ENCODE assay signal across 8 mouse cellular contexts in the genomic region with DNA sequence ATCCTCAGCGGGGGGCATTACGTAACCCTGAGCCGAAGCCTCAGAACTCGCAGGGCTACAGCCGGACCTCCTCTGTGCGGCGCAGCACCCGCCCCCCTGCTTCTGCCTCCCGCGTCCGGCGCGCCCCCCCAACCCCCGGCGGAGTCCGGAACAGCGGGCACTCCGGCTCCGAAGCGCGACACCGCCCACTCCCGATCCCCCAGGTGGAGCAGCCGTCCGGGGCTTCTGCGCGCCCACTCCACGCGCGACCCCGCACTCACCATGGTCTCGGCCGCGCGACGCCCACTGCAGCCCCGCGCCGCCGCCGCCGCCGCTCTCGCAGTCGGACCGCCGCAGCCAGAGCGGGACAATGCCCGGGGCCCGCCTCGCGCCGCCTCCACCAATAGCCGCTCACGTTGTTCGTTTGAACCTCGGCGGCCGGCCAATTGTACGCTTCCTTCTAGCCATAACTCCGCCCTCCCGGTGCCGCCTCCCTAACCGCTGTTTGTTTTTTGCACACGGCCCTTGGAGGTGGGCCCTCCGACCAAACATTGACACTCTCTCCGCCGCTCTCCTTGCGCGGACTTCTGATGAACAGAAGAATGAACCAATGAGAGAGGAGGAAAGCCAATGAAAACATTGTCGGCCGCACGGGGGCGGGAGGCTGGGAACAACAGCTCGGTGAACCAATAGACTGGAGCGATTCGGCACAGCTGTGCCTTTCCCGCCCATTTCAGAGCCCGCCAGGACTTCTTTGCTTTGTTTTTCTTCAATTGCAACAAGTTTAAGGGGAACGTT. TPM values are rescaled to one million over a fixed set of nuclear protein-coding genes. Genes with fewer than 3 reads are reported as not detected.
A peak's percentile ranks its signal among the peaks of the same experiment; 100 is the strongest.
DNase-seq lines count a peak whose midpoint lies in the region; ATAC-seq and TF ChIP-seq lines count a peak whose summit lies in the region.

A gene (minus strand): TSS at position 367 of the 777 bp plus-strand sequence.

- in situ Hi-C loops in Patski (cut with MboI; ENCODE audit: low pct_unique_long_range_greater_than_20kb), result no loop called here

- H3K27me3 ChIP-seq in Patski, result no peaks in the 10 kb centered on the region
- H3K27me3 ChIP-seq in hindbrain, embryonic 13.5 days, result no peaks in the 10 kb centered on the region

- H3K36me3 ChIP-seq in hindbrain, embryonic 13.5 days, result 0 out of 2 replicates have a peak, but pooled peaks cover 3% of the 10 kb centered on the region

- CTCF ChIA-PET in Patski (lab: Charles Lee), result interaction anchor here (0.7 to 1.2 kb wide), 5 partner anchors 8 to 21 kb away, joined by 3 to 5 read pairs (median 3); no protein-coding TSS in a partner anchor

- POLR2A ChIA-PET in Patski (lab: Charles Lee), result interaction anchor here (1.0 to 1.1 kb wide), 2 partner anchors 26 to 27 kb away, joined by 4 read pairs; no protein-coding TSS in a partner anchor

- peak within 1 kb of the TSS; percentile 89 for H3K9ac ChIP-seq in hindbrain, embryonic 13.5 days

- H3K4me3 ChIP-seq in hindbrain, embryonic 13.5 days, result peak within 1 kb of the TSS; percentile 75

- peak; percentile 96 for ATAC-seq in Patski
- peak; percentile 100 for ATAC-seq in hindbrain, embryonic 13.5 days (ENCODE audit: low FRiP score)

- H3K4me1 ChIP-seq in hindbrain, embryonic 13.5 days (replicated peaks), result peaks cover 11% of the 10 kb centered on the region

- TF ChIP-seq CTCF in Patski (IDR thresholded peaks at IDR 0.05), result peak; percentile 29

- H3K4me2 ChIP-seq in hindbrain, embryonic 13.5 days, result peak within 1 kb of the TSS; percentile 62

- DNase-seq in Patski (ENCODE audit: low read depth, low spot score), result peak; percentile 97
- DNase-seq in cerebellum, postnatal 14 days, result peak; percentile 100
- DNase-seq in frontal cortex, postnatal 14 days (ENCODE audit: low spot score in 2 of 2), result peak; percentile 99 to 100
- DNase-seq in layer of hippocampus, postnatal 25 days (ENCODE audit: extremely low spot score in 1 of 2, low spot score in 1 of 2), result peak; percentile 96 to 99
- peak; percentile 99 for DNase-seq in lung, postnatal 25 days (ENCODE audit: low spot score)
- peak; percentile 99 for DNase-seq in retina, embryonic 14.5 days (ENCODE audit: low spot score)
- peak; percentile 98 for DNase-seq in thymus, postnatal 4 days

- H3K9me3 ChIP-seq in hindbrain, embryonic 13.5 days, result no peaks in the 10 kb centered on the region

- H3K27ac ChIP-seq in hindbrain, embryonic 13.5 days, result peak within 1 kb of the TSS; percentile 97

- WGBS in hindbrain, embryonic 13.5 days, result under 1% methylated on average over 77 of the region's 80 CpGs

RNA-seq across cellular contexts. Expression of the gene that starts here (rescaled TPM):
- 147 TPM for polyA plus RNA-seq in Patski (2021)
- 381 and 387 TPM in 2 replicates for polyA plus RNA-seq in hindbrain, embryonic 13.5 days (2015; fragmentation: Nextera tagmentation; extraction: Ambion mirVana)
- total RNA-seq in layer of hippocampus, postnatal 25 days (2021), result 10 to 100 TPM; 40.9 to 42.0 TPM

Comparison
In these comparisons a context has a peak if more than half of its experiments do, and no peak if none do; other contexts are left out.
1. Peak in every context shown above with its lines: DNase-seq, ATAC-seq, H3K4me3 ChIP-seq and H3K27ac ChIP-seq.